Mouse (Mus musculus) MEL (cell line): ENCODE data around the gene Focad. TPM values are rescaled to one million over a fixed set of nuclear protein-coding genes. Genes with fewer than 3 reads are reported as not detected.

Source experiments
- DNase-seq: peaks from one replicate; pipeline ENCODE4 v3.0.0; 2011; ENCODE audit warnings: low read depth, low spot score
- H3K27ac ChIP-seq: 2 replicates; pipeline ENCODE4 v1.5.1; 2012; ENCODE audit warnings: low read depth, mild to moderate bottlenecking, control low read depth, low read length, moderate library complexity; ENCODE audit not compliant: control insufficient read depth
- H3K27me3 ChIP-seq, 2 experiments: fragments of 150-350 bp in 1 of 2; sonication (generic) in 1 of 2; 2 replicates each; pipeline ENCODE4 v1.6.1; 2012; ENCODE audit warnings: low read length in 2 of 2, mild to moderate bottlenecking in 2 of 2, improper control_type of control experiment in 1 of 2, moderate library complexity in 1 of 2; ENCODE audit not compliant: insufficient read depth in 2 of 2, control insufficient read depth in 1 of 2
- H3K36me3 ChIP-seq, 2 experiments: 2 replicates each; pipeline ENCODE4 v1.6.1; 2012 to 2014; ENCODE audit warnings: low read length in 2 of 2, improper control_type of control experiment in 1 of 2, inconsistent platforms in 1 of 2, mild to moderate bottlenecking in 1 of 2; ENCODE audit not compliant: insufficient read depth in 2 of 2, control insufficient read depth in 1 of 2
- H3K4me1 ChIP-seq, 2 experiments: fragments of 150-350 bp in 1 of 2; sonication (generic) in 1 of 2; 2 replicates each; pipeline ENCODE4 v1.6.1; 2012; ENCODE audit warnings: low read length in 2 of 2, improper control_type of control experiment in 1 of 2, mild to moderate bottlenecking in 1 of 2; ENCODE audit not compliant: insufficient read depth in 2 of 2, control insufficient read depth in 1 of 2
- H3K4me3 ChIP-seq, 2 experiments: fragments of 150-350 bp in 1 of 2; sonication (generic) in 1 of 2; 2 replicates each; pipeline ENCODE4 v1.5.1; 2012; ENCODE audit warnings: low read depth in 2 of 2, low read length in 2 of 2, mild to moderate bottlenecking in 2 of 2, moderate library complexity in 2 of 2, control low read depth in 1 of 2, improper control_type of control experiment in 1 of 2; ENCODE audit not compliant: control insufficient read depth in 1 of 2, insufficient read depth in 1 of 2
- H3K79me2 ChIP-seq: 2 replicates; pipeline ENCODE4 v1.6.1; 2012; ENCODE audit warnings: mild to moderate bottlenecking, low read length, moderate library complexity; ENCODE audit not compliant: control insufficient read depth, poor library complexity, insufficient read depth
- H3K9ac ChIP-seq: 2 replicates; pipeline ENCODE4 v1.6.1; 2012; ENCODE audit warnings: low read depth, mild to moderate bottlenecking, control low read depth, low read length, moderate library complexity; ENCODE audit not compliant: control insufficient read depth, poor library complexity, severe bottlenecking
- H3K9me3 ChIP-seq: fragments of 150-350 bp; sonication (generic); replicated peaks from 2 replicates; pipeline ENCODE4 v1.6.1; 2012; ENCODE audit warnings: mild to moderate bottlenecking, low read length, improper control_type of control experiment, moderate library complexity; ENCODE audit not compliant: insufficient read depth
- CHD1 ChIP-seq: IDR thresholded peaks from 2 replicates; pipeline ENCODE4 v1.6.1; 2012; ENCODE audit warnings: low read depth, mild to moderate bottlenecking, inconsistent platforms, low read length, improper control_type of control experiment
- CHD2 ChIP-seq: IDR thresholded peaks from 2 replicates; pipeline ENCODE4 v1.6.1; 2011; ENCODE audit warnings: low read length, improper control_type of control experiment
- E2F4 ChIP-seq: IDR thresholded peaks from 2 replicates; pipeline ENCODE4 v1.6.1; 2011; ENCODE audit warnings: low read depth, low read length, improper control_type of control experiment, borderline replicate concordance
- ELF1 ChIP-seq: IDR thresholded peaks from 2 replicates; pipeline ENCODE4 v1.6.1; 2014; ENCODE audit warnings: low read depth, mild to moderate bottlenecking, inconsistent platforms, low read length, improper control_type of control experiment, moderate library complexity
- EP300 ChIP-seq, 2 experiments: IDR thresholded peaks; 2 replicates each; pipeline ENCODE4 v1.6.1; 2011; ENCODE audit warnings: improper control_type of control experiment in 2 of 2, low read length in 2 of 2, low read depth in 1 of 2, mild to moderate bottlenecking in 1 of 2
- ETS1 ChIP-seq: IDR thresholded peaks from 2 replicates; pipeline ENCODE4 v1.6.1; 2012; ENCODE audit warnings: low read depth, mild to moderate bottlenecking, inconsistent platforms, low read length, improper control_type of control experiment, moderate library complexity
- GABPA ChIP-seq: IDR thresholded peaks from 2 replicates; pipeline ENCODE4 v1.6.1; 2012; ENCODE audit warnings: low read depth, mild to moderate bottlenecking, inconsistent platforms, low read length, improper control_type of control experiment, moderate library complexity
- GATA1 ChIP-seq: IDR thresholded peaks from 2 replicates; pipeline ENCODE4 v1.6.1; 2011; ENCODE audit warnings: low read depth, low read length, improper control_type of control experiment
- JUND ChIP-seq: IDR thresholded peaks from 2 replicates; pipeline ENCODE4 v1.6.1; 2011; ENCODE audit warnings: low read depth, mild to moderate bottlenecking, improper control_type of control experiment, low read length
- KAT2A ChIP-seq: conservative IDR thresholded peaks from 2 replicates; pipeline ENCODE4 v1.6.1; 2012; ENCODE audit warnings: low read depth, low read length, improper control_type of control experiment, inconsistent platforms
- MAFK ChIP-seq: IDR thresholded peaks from 2 replicates; pipeline ENCODE4 v1.6.1; 2011; ENCODE audit warnings: low read depth, mild to moderate bottlenecking, low read length, improper control_type of control experiment, borderline replicate concordance
- MAX ChIP-seq: IDR thresholded peaks from 2 replicates; pipeline ENCODE4 v1.6.1; 2011; ENCODE audit warnings: low read length, improper control_type of control experiment
- MAZ ChIP-seq: IDR thresholded peaks from 2 replicates; pipeline ENCODE4 v1.6.1; 2012; ENCODE audit warnings: low read depth, mild to moderate bottlenecking, inconsistent platforms, low read length, improper control_type of control experiment
- MEF2A ChIP-seq: IDR thresholded peaks from 2 replicates; pipeline ENCODE4 v1.6.1; 2014; ENCODE audit warnings: low read depth, mild to moderate bottlenecking, inconsistent platforms, low read length, improper control_type of control experiment; ENCODE audit not compliant: poor library complexity, insufficient replicate concordance, severe bottlenecking; ENCODE audit errors: extremely low read depth
- MXI1 ChIP-seq: IDR thresholded peaks from 2 replicates; pipeline ENCODE4 v1.6.1; 2011; ENCODE audit warnings: mild to moderate bottlenecking, low read depth, low read length, improper control_type of control experiment
- MYB ChIP-seq: IDR thresholded peaks from 2 replicates; pipeline ENCODE4 v1.6.1; 2011; ENCODE audit warnings: mild to moderate bottlenecking, low read depth, low read length, improper control_type of control experiment
- MYC ChIP-seq: IDR thresholded peaks from 2 replicates; pipeline ENCODE4 v1.6.1; 2011; ENCODE audit warnings: low read depth, mild to moderate bottlenecking, low read length, improper control_type of control experiment, moderate library complexity
- POLR2AphosphoS2 ChIP-seq: IDR thresholded peaks from 2 replicates; pipeline ENCODE4 v1.6.1; 2011; ENCODE audit warnings: low read length, improper control_type of control experiment
- POLR2AphosphoS5 ChIP-seq: IDR thresholded peaks from 2 replicates; pipeline ENCODE4 v1.6.1; 2012; ENCODE audit warnings: low read depth, borderline replicate concordance, mild to moderate bottlenecking, inconsistent platforms, low read length, moderate library complexity, mixed read lengths
- RAD21 ChIP-seq: IDR thresholded peaks from 2 replicates; pipeline ENCODE4 v1.6.1; 2011; ENCODE audit warnings: mild to moderate bottlenecking, low read depth, low read length, improper control_type of control experiment
- SIN3A ChIP-seq: IDR thresholded peaks from 2 replicates; pipeline ENCODE4 v1.6.1; 2012; ENCODE audit warnings: low read length, improper control_type of control experiment, inconsistent platforms
- TAL1 ChIP-seq: IDR thresholded peaks from 2 replicates; pipeline ENCODE4 v1.6.1; 2012; ENCODE audit warnings: mild to moderate bottlenecking, inconsistent platforms, low read length, moderate library complexity, mixed read lengths
- TBP ChIP-seq: IDR thresholded peaks from 2 replicates; pipeline ENCODE4 v1.8.0; 2011; ENCODE audit warnings: low read depth, low read length, improper control_type of control experiment
- TCF12 ChIP-seq: IDR thresholded peaks from 2 replicates; pipeline ENCODE4 v1.6.1; 2014; ENCODE audit warnings: low read depth, mild to moderate bottlenecking, inconsistent platforms, low read length, improper control_type of control experiment, moderate library complexity
- USF1 ChIP-seq: IDR thresholded peaks from 2 replicates; pipeline ENCODE4 v1.6.1; 2014; ENCODE audit warnings: low read depth, mild to moderate bottlenecking, inconsistent platforms, low read length, improper control_type of control experiment, moderate library complexity
- USF2 ChIP-seq, 2 experiments: IDR thresholded peaks; 2 replicates each; pipeline ENCODE4 v1.6.1; 2011 to 2012; ENCODE audit warnings: improper control_type of control experiment in 2 of 2, low read length in 2 of 2, borderline replicate concordance in 1 of 2, inconsistent platforms in 1 of 2, low read depth in 1 of 2, mild to moderate bottlenecking in 1 of 2; ENCODE audit not compliant: insufficient read depth in 1 of 2
- ZC3H11A ChIP-seq: IDR thresholded peaks from 2 replicates; pipeline ENCODE4 v1.6.1; 2012; ENCODE audit warnings: low read depth, mild to moderate bottlenecking, inconsistent platforms, low read length, improper control_type of control experiment
- ZNF384 ChIP-seq: IDR thresholded peaks from 2 replicates; pipeline ENCODE4 v1.6.1; 2012; ENCODE audit warnings: low read depth, mild to moderate bottlenecking, inconsistent platforms, low read length, improper control_type of control experiment
- polyA plus RNA-seq, 2 experiments: library from polyadenylated mRNA; stranded (reverse) in 1 of 2; unstranded in 1 of 2; fragments of >175 nt in 1 of 2; fragments of >200 nt in 1 of 2; gene quantifications; 2 replicates each; pipeline versions ENCODE4 v1.2.1 to v1.2.4; 2012; ENCODE audit warnings: low replicate concordance in 2 of 2, low read depth in 1 of 2; ENCODE audit not compliant: insufficient read length in 2 of 2, insufficient read depth in 1 of 2, missing spikeins in 1 of 2
- total RNA-seq: library from RNA; depleted of rRNA; stranded (reverse); fragments of 300-350 nt; gene quantifications from 2 replicates; pipeline ENCODE4 v1.2.3, GENCODE M21; 2012

The Focad gene
- total and polyA plus RNA-seq, 3 experiments, result 17.8 to 19.7 TPM; not detected in 1

DNA sequence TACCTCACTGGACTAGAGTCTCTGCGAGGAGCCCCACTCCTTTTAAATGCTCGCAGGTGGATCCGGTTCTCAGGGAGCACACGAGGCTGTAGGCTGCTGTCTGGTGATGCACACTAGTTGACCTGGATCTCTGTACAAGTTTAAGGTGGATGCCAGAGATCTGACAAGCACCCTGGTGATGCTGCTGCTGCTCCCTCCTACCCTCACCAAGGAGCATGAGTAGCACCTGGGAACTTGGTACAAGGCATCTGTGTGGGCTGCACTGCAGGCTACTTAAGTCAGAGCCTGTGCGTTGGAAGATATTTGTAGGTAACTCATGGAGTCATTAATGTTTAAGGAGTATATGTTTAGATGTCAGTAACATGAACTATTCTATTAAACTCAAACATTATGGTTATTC is 62.5 kb downstream of the Focad start:
- no peaks in the 10 kb centered on the region for H3K79me2 ChIP-seq
- H3K4me1 ChIP-seq, result no peaks in the 10 kb centered on the region
- H3K9me3 ChIP-seq, result no peaks in the 10 kb centered on the region
- H3K27ac ChIP-seq, result no peak overlapping the region
- no peak for DNase-seq
- no peaks in the 10 kb centered on the region for H3K27me3 ChIP-seq
- TF ChIP-seq ELF1 (no peak), CHD2 (no peak), POLR2AphosphoS2 (no peak), MEF2A (no peak), MYB (no peak), EP300 (IDR thresholded peaks at IDR 0.05; ENCODE audit: low read depth in 1 of 2, low read length in 2 of 2) (no peak), TBP (no peak), TCF12 (no peak), ZNF384 (no peak), USF1 (no peak), GABPA (no peak), GATA1 (no peak), MXI1 (no peak)
- no peak overlapping the region for H3K9ac ChIP-seq
- H3K36me3 ChIP-seq, result no peaks in the 10 kb centered on the region; a peak in 1 of 4 replicates
- no peak overlapping the region for H3K4me3 ChIP-seq

DNA sequence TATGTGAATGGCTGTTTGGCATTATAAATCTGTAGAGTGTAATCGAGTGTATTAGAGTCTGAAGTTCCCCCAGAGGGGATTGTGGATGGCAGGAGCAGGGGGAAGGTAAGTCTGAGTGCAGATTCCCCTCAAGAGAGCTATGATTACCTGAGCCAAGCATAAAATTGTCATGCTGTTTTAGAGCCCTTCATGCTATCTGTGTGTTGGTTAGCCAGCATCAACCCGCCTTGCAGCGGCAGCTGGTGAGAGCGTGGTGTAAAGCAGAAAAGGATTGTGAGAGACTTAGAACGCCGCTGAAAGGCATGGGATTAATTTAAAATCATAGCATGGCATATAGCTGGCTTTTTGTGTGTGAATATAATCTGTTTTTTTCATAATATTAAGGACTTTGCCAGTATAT is 63.2 kb downstream of the Focad start:
- H3K9ac ChIP-seq, result no peak overlapping the region
- no peaks in the 10 kb centered on the region for H3K27me3 ChIP-seq
- no peaks in the 10 kb centered on the region; a peak in 1 of 4 replicates for H3K36me3 ChIP-seq

DNA sequence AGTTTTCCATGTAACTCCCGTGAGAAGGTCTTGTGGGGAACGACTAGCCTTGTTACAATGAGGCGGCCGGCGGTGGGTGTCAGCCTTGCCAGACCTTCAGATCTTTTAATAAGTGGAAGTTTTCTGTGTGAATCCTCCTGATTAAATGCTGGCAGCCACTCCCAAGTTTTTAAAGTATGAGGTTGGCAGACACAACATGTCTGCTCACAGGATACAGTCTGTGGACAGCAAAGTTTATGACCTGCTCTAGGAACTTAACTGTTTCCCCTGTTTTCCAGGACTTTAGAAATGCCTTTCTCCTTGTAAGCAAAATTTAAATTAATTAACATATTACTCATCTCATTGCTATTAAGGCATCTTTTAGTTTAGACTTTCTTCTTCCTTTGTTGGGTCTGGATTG is 64.8 kb downstream of the Focad start:
- Histone ChIP-seq H3K9ac (no peak overlapping the region), H3K9me3 (no peaks in the 10 kb centered on the region), H3K79me2 (no peaks in the 10 kb centered on the region), H3K27me3 (no peaks in the 10 kb centered on the region), H3K4me3 (no peak overlapping the region), H3K4me1 (no peaks in the 10 kb centered on the region), H3K27ac (no peak overlapping the region), H3K36me3 (no peaks in the 10 kb centered on the region; a peak in 1 of 4 replicates)
- no peak for TF ChIP-seq ELF1
- TF ChIP-seq EP300 (IDR thresholded peaks at IDR 0.05; ENCODE audit: low read depth in 1 of 2, low read length in 2 of 2), result no peak
- TF ChIP-seq MAZ, result no peak
- no peak for TF ChIP-seq MAFK
- no peak for TF ChIP-seq JUND
- TF ChIP-seq GATA1, result no peak
- no peak for TF ChIP-seq ZC3H11A
- TF ChIP-seq ETS1, result no peak
- no peak for TF ChIP-seq POLR2AphosphoS2
- no peak for TF ChIP-seq MYC
- no peak for TF ChIP-seq RAD21
- TF ChIP-seq SIN3A, result no peak
- TF ChIP-seq TCF12, result no peak
- TF ChIP-seq MAX, result no peak
- TF ChIP-seq POLR2AphosphoS5, result no peak
- no peak for TF ChIP-seq KAT2A
- TF ChIP-seq CHD1, result no peak
- no peak for DNase-seq

More for the DNA sequence above, 63.2 kb downstream of the Focad start:
- TF ChIP-seq USF2 (IDR thresholded peaks at IDR 0.05; ENCODE audit: borderline replicate concordance in 1 of 2, insufficient read depth in 1 of 2, low read depth in 1 of 2, low read length in 2 of 2) (no peak), MXI1 (no peak), TAL1 (no peak), E2F4 (no peak), POLR2AphosphoS2 (no peak)
- no peaks in the 10 kb centered on the region for H3K9me3 ChIP-seq
- H3K4me1 ChIP-seq, result no peaks in the 10 kb centered on the region
- DNase-seq, result no peak
- no peaks in the 10 kb centered on the region for H3K79me2 ChIP-seq
- no peak overlapping the region for H3K4me3 ChIP-seq
- no peak overlapping the region for H3K27ac ChIP-seq
